Mouse (Mus musculus) central nervous system, embryonic 18 days (tissue): ENCODE measurements around the gene Zfp61. TPM values are rescaled to one million over a fixed set of nuclear protein-coding genes. Genes with fewer than 3 reads are reported as not detected.

Experiments
- polyA plus RNA-seq: library from polyadenylated mRNA; depleted of rRNA; stranded (reverse); fragments of >200 nt; gene quantifications from 2 replicates; pipeline ENCODE4 v1.2.3, GENCODE M21; 2012; rRNA removed

Zfp61 gene
- polyA plus RNA-seq, result 38.1 and 39.7 TPM in 2 replicates

DNA sequence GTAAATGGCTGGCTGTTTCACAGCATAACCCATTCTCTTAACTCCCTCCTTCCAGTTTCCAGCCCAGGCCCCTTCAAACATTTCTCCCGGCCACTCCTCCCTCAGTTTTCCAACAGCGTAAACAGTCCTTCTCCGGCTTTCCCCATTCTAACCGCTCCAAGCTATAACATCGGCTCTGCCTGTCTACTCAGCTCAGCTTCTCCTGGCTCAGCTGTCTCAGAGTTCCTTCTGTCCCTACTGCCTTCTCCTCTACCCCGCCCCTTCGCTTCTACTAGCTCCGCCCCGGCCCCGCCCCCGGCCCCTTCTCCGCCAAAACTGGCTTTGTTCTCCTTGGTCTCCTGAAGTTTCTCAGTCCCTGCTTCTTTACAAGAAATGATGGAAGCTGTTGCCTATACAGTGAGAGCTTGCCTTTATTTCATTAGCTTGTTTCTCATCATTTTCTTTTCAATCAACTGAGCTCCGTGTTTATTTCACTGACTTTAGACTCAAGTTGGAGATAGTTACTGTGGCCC lies at the start of gene Zfp61:
Zfp61 (minus strand) TSS at position 462 of the 512 bp plus-strand sequence.

DNA sequence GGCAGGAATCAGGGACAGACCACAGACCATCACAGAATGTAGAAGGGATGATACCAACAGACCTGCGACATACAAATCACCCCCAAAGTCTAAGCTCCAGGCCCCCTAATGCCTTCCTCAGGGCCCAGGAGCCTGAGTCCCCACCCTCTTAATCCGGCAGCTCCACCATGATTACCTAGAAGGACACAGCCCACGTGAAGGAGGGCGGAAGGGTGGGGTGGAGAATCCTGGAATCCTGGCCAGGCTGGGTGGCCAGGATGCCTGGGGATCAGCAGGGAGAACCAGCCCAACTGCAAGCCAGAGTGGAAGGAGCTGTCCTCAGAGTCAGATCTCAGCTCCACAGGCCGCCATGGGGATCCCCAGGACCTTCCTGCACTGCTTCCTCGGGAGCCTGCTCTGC lies 47.9 kb upstream of the Zfp61 start, which contains the start of gene Lypd5:
Lypd5 (plus strand) TSS at position 301 of the 400 bp plus-strand sequence.

DNA sequence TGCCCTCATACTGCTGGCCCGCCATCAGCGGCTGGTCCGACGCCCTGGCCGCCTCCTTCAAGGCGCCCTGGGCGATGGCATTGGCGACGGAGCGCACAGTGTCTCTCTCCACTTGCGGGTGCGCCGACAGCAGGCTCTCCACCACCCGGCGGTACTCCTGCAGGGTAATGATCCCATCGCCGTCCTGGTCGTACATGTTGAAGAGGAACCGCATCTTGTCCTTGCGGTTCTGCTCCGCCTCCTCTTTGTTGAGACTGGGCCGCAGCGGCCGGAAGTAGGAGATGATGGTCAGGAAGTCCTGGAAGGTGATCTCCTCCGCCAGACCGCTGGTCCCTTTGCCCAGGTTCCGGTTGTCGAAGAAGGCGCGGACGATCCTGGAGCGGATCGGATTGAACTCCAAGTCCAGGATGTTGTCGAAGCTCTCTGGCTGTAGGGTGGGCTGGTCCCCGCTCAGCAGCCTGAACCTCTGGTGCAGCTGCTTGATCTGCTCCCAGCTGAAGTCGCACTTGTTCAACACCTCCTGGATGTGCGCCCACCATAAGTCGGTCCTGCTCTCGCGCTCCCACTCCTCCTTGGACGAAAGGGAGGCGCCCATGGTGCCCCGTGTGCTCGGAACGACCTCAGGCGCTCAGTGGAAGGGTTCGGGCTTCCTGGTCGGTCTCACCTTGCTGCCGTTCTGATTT lies 32.4 kb upstream of the Zfp61 start, which contains the start of gene Tescl:
Tescl (minus strand) TSS at position 633 of the 683 bp plus-strand sequence.

DNA sequence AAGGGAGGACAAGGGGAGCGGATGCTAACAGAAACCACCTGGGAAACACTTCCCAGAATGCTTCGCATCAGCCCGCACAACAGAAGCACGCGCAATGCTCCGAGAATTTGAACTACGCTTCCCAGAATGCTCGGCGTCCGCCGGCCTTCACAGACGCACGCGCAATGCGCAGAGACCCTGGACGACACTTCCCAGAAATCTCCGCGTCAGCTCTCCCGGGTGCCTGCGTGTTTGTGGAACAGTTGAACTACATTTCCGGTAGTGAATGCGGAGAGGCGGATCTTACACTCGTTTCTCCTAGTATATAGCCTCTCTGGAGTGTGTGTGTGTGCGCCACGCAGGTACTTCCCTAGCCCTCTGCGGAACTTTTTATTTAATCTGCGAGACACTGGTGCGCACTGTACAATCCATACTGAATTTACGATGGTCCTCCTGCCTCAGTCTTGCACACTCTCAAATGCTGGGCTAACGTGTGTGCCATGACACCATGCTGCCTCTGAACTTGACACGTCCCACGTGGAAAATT lies 15.6 kb upstream of the Zfp61 start, which contains the start of gene Zfp94:
Zfp94 (minus strand) TSS at position 100 of the 526 bp plus-strand sequence.

DNA sequence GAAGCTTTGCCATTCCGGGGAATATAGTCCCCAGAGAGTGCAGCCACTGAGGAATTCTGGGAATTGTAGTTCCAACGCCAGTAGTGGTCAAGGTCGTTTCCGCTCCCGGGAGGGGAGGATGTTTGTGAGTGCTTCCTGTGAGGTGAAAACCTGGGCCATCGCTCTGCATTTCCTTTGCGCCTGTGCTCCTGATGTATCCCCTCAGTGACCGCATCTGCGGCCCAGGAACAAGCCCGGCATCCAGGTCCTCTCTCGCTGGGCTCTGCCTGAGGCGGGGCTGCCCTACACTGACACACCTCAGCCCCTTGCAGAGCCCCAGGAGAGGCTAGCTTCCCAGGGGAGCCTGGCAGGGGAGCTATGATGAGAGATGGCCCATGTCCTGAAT lies 30.8 kb downstream of the Zfp61 start, which contains the start of gene Zfp93:
Zfp93 (plus strand) TSS at position 133 of the 385 bp plus-strand sequence.

DNA sequence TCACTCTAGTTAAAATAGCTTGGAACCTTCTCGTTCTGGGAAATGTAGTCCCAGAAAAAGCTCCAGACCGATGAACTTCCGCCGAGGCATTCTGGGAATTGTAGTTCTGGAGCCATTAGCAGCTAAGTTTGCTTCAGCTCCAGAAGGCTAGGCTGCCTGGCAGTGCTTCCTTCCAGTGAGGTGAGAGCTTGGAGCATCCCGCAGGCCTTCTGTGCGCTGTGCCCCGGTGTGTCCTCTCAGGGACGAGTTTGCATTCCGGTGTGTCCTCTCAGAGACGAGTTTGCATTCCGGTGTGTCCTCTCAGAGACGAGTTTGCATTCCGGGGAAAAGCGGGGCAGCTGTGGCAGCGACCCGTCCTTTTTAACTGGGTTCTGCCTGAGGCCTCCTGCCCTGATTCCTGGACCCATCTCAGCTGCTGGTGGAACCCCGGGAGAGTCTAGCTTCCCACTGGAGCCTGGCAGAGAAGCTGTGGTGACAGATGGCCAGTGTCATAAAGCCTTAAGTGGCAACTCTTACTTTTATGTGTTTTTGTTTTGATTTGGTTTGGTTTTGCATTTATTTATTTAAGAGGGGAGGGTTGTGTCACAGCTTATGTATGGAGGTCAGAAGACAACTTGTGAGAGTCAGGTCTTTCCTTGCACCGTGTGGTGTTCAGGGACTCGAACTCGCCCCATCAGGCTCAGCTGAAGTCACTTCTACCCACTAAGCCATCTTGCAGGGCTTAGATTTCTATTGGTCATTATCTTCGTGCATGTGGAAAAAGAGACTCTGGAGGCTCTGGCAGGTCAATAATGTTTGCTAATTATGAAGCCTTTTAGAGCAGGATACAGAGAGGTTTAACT lies 46.2 kb downstream of the Zfp61 start, which contains the start of gene Zfp108:
Zfp108 (plus strand) TSS at position 162 of the 842 bp plus-strand sequence.

Other genes starting within 250 kb of the Zfp61 start
- not detected in 2 replicates for gene Vmn1r183, start 248.0 kb downstream of the Zfp61 start, polyA plus RNA-seq
- gene Zfp180, start 219.3 kb downstream of the Zfp61 start, polyA plus RNA-seq, result 39.2 and 39.8 TPM in 2 replicates
- gene Zfp112, start 188.9 kb downstream of the Zfp61 start, polyA plus RNA-seq, result 6.9 and 7.5 TPM in 2 replicates
- gene Zfp235, start 167.1 kb downstream of the Zfp61 start, polyA plus RNA-seq, result 18.3 and 18.8 TPM in 2 replicates
- 2.6 and 2.9 TPM in 2 replicates for gene Zfp114, start 126.2 kb downstream of the Zfp61 start, polyA plus RNA-seq
- 4.1 and 4.3 TPM in 2 replicates for gene Zfp111, start 89.8 kb downstream of the Zfp61 start, polyA plus RNA-seq
- 4.9 and 5.0 TPM in 2 replicates for gene Zfp109, start 63.7 kb downstream of the Zfp61 start, polyA plus RNA-seq
- 4.7 and 5.5 TPM in 2 replicates for gene Zfp108, start 46.4 kb downstream of the Zfp61 start, polyA plus RNA-seq
- 8.3 and 8.5 TPM in 2 replicates for gene Zfp93, start 30.8 kb downstream of the Zfp61 start, polyA plus RNA-seq
- gene Zfp94, start 15.4 kb upstream of the Zfp61 start, polyA plus RNA-seq, result 24.7 and 24.9 TPM in 2 replicates
- gene Tescl, start 32.7 kb upstream of the Zfp61 start, polyA plus RNA-seq, result 0.13 and 0.32 TPM in 2 replicates
- 0.03 and 0.09 TPM in 2 replicates for gene Lypd5, start 48.0 kb upstream of the Zfp61 start, polyA plus RNA-seq
- gene Kcnn4, start 69.0 kb upstream of the Zfp61 start, polyA plus RNA-seq, result 1.1 and 1.7 TPM in 2 replicates
- gene Smg9, start 98.4 kb upstream of the Zfp61 start, polyA plus RNA-seq, result 51.8 and 59.2 TPM in 2 replicates
- gene Irgc1, start 151.1 kb upstream of the Zfp61 start, polyA plus RNA-seq, result 0.03 TPM in 1 of 2 replicates, not detected in the other
- gene Plaur, start 161.3 kb upstream of the Zfp61 start, polyA plus RNA-seq, result 2.1 and 2.9 TPM in 2 replicates
- 224 and 262 TPM in 2 replicates for gene Cadm4, start 180.8 kb upstream of the Zfp61 start, polyA plus RNA-seq
- gene Zfp428, start 205.8 kb upstream of the Zfp61 start, polyA plus RNA-seq, result 251 and 296 TPM in 2 replicates
- gene AC161166.1, start 211.2 kb upstream of the Zfp61 start, polyA plus RNA-seq, result not detected in 2 replicates
- gene Irgq, start 229.5 kb upstream of the Zfp61 start, polyA plus RNA-seq, result 49.9 and 58.8 TPM in 2 replicates
- gene Pinlyp, start 244.9 kb upstream of the Zfp61 start, polyA plus RNA-seq, result 0.35 and 0.45 TPM in 2 replicates
- gene Xrcc1, start 245.1 kb upstream of the Zfp61 start, polyA plus RNA-seq, result 55.1 and 55.5 TPM in 2 replicates